Mouse (Mus musculus) CD4-positive, CD25-positive, alpha-beta regulatory T cell, adult 9 weeks (primary cell): ENCODE results near the gene Cela3b. TPM values are rescaled to one million over a fixed set of nuclear protein-coding genes. Genes with fewer than 3 reads are reported as not detected.

ENCODE experiments used
- polyA plus RNA-seq: library from polyadenylated mRNA; unstranded; fragments of 100-300 nt; shearing (Covaris generic); gene quantifications from one replicate; pipeline ENCODE4 v1.2.1, GENCODE M21; 2017

The Cela3b gene
- not detected for polyA plus RNA-seq

GRCm38 (mm10) chr4:137430502-137430901, at the start of gene Cela3b:
Cela3b (minus strand) TSS chr4:137430540.

GRCm38 (mm10) chr4:137468260-137469080, 38.1 kb upstream of the Cela3b start, which contains the start of gene Hspg2:
Hspg2 (plus strand) TSS chr4:137468769.

GRCm38 (mm10) chr4:137453234-137453767, 23.0 kb upstream of the Cela3b start, which contains the start of gene 1700013G24Rik:
1700013G24Rik (plus strand) TSS chr4:137453284.

GRCm38 (mm10) chr4:137409691-137410090, 20.6 kb downstream of the Cela3b start, which contains the start of gene Cela3a:
Cela3a (minus strand) TSS chr4:137409791.

Other genes with a start within 250 kb of the Cela3b start
- 0.21 TPM for gene Wnt4, start 153.1 kb downstream of the Cela3b start, polyA plus RNA-seq
- gene Cdc42, start 72.8 kb downstream of the Cela3b start, polyA plus RNA-seq: 845 TPM
- not detected for gene Cela3a, start 20.7 kb downstream of the Cela3b start, polyA plus RNA-seq
- not detected for gene 1700013G24Rik, start 22.7 kb upstream of the Cela3b start, polyA plus RNA-seq
- gene Hspg2, start 38.2 kb upstream of the Cela3b start, polyA plus RNA-seq: not detected
- not detected for gene Ldlrad2, start 144.0 kb upstream of the Cela3b start, polyA plus RNA-seq
- 51.7 TPM for gene Usp48, start 163.2 kb upstream of the Cela3b start, polyA plus RNA-seq
- 2.2 TPM for gene Rap1gap, start 234.2 kb upstream of the Cela3b start, polyA plus RNA-seq